Mouse (Mus musculus): ENCODE measurements around the gene Fam129b.

The Fam129b gene

DNA sequence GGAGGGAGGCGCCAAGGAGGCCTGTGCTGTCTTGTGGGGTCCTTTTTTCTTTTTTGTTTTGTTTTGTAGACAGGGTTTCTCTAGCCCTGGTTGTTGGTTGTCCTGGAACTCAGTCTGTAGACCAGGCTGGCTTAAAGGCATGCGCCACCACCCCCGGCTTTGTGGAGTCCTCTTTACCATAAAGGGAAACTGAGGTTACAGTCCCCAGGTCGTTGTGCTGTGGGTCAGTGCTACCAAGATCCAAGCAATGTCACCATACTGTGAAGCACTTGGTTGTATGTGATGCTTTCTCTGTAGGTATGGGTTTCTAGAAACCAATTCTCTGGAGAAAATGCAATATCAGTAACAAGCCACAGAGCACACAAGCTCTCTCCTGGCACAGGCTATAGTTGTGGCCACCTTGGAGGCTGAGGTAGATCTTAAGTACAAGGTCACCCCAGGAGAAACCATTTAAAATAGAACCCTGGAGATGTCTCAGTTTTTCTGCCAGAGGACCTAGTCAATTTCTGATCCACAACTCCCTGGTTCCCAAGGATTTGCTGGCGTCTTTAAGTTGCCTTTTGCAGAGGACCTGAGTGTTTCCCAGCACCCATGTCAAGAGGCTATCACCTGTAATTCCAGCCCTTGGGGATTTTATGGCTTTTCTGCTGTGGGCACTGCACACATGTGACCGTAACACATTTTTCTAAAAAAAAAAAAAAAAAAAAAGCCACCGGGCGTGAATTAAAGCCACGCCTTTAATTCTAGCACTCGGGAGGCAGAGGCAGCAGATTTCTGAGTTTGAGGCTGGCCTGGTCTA is 88.9 kb downstream of the Fam129b start:
- no peak for DNase-seq (ENCODE audit: low read depth, low spot score)

DNA sequence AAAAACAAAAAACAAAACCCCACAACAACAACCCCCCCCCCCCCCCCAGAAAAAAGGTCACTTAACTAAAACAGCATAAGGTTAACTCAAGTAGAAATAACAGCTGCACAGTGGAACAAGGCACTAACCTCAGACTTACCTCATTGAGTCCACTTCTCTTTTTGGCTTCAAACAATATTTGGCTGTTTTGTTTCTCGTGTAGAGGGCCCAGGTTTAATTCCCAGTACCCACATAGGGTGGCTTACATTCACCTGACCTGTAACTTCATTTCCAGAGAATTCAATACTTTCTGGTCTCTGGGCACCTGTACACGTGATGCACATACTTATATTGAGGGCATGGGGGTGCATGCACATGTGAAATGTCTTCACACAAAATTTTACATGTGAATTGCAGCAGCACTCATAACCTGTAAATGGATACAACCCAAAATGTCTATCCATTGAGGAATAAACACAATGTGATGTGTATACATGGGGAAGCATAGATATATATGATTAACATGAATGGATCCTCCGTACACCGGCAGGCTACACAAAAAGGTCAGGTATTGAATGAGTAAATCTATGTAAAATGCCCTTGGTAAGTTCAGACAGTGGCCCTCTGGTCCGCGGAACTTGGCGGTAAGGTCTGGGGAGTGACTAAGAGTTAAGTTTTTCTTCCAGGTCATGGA is 89.7 kb downstream of the Fam129b start:
- DNase-seq (ENCODE audit: low read depth, low spot score), result no peak

DNA sequence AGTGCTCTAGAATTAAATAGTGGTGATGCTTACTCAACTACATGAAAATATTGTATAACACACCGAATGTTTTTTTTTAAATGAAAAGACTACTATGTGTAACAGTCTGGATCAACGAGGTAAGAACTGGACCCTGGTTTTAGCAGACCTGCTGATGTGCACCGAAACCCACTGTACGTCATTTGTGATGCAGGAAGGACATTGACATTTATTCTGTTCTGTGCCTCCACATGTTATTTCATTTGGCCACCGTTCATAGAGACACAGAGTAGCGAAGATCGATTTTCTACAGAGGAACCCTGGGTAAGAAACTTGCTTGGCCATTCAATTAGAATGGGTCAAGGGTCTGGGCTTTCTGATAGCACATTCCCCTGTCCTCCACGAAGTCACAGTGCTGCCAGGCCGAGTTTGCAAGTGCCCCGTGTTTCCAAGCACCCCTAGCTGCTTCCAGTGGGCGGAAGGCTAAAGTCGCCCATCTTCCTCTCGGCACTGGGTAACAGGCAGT is 90.3 kb downstream of the Fam129b start:
- no peak for DNase-seq (ENCODE audit: low read depth, low spot score)

DNA sequence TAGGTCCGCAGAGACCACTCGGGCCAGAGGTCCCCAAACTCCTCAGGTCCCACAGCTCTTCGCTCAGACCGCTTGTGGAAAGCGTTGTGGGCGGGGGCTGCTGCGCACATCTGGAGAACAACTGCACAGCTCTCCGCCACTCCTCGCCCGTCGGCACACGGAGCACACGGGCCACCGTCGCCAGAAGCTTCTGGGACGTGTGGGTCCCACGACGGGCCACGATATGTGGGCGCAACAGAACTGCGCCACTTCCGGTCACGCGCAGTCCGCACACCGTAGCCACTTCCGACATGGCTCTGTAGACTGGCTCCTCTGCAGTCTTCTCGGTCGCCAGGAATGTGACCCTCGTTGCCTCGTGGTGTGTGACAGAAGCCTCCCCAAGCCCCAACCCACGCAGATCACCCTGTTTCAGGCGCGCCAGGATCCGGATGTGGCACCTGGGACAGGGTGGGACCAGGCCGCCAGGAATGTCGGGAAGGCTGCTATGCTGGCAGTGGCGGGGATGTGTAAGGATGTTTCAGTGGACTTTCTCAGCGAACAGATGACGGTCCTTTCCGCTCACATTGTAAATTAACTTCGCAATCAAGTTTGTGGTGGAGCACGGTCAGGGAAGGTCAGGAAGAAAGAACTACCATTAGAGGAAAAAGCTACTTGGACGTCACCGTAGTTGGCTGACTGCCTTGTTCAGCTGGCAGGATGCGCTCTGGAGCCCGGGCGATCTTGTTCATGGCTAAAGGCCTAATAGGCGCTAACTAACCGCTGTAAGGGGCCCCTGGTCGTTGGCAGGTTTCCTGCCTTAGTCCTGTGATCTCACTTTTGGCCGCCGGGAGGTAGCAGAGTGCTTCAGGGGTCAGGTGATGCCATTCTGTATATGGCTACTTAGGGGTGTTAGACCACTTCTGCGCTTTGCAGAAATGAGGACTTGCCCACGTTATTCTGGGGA is 91.0 kb downstream of the Fam129b start:
- peak; percentile 91 for DNase-seq (ENCODE audit: low read depth, low spot score)

DNA sequence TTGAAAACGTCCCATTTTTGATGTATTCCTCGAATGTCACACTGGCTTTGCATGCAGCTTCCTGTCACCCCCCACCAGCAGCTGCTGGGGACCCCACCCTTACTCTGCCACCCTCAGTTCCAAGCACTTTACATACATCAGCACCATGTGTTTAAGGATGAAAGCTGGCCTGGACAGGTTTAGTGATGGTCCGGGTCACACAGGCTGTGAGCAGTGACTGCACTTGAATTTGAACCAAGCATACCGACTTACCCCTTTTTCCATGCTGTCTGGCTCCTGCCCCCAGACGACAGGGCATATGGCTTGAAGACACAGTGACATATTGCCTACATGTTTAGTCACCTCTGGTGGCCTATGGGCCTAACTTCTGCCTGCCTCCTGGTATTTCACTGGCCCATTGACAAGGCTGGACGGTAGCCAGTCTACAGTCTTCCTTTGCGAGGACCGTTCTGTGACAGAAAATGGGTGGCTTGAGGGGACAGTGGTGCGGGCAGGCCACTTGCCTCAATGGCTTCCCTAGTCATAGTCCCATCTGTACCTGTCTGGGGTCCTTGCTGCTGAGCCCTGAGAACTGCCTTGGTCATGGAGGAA is 92.2 kb downstream of the Fam129b start:
- no peak for DNase-seq (ENCODE audit: low read depth, low spot score)

DNA sequence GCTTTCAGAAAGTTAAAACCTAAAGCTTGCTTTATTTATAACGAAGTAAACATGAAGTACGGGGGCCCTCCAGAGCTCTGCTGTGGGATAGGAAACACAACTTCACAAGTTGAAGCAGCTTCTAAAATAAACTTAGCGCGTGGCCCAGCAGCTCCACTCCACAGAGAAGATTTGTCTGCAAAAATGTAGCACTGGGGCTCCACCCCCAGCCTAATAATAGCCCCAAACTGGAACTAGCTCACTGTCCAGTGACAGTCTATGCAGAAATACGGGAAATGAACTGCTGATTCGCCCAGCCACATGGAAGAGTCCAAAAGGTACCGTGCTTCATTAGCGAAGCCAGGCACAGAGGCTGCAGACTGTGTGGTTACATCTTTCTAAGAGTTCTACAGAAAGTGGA is 93.4 kb downstream of the Fam129b start:
- DNase-seq (ENCODE audit: low read depth, low spot score), result no peak

DNA sequence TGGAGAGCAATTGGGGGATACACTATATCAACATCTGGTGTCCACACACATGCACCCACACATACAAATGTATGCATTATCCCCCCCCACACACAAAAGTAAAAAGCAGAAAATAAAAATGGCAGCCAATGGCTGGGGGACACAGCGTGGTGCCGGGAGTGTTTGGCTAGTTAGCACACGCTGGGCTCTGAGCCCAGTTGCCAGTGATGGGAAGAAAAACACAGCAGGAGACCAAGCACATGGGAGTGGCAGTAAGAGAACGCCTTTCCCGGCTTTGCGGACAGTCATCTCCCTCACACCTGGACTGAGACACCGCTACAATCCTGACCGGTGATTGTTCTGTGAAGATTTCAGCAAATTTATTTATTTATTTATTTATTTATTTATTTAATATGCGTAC is 95.3 kb downstream of the Fam129b start:
- no peak for DNase-seq (ENCODE audit: low read depth, low spot score)

DNA sequence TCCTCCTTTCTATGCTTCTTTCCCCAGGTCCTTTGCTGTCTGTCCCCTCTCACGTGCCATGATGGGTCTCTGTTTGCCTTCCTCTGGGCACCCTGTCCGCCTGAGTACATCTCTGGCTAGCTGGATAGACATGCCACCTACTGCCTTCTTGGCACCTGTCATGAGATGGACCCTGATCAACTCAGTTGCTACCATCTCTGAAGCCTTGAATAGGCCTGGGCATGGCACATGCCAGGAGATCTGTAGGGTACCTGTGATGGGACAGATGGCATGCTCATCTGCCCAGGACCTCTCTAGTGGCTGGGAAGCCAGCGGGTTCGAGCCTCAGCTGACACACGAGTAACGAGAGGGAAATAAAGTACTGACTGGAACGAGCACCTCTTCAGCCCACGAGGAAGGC is 98.3 kb downstream of the Fam129b start:
- DNase-seq (ENCODE audit: low read depth, low spot score), result no peak

All from skeletal muscle tissue, adult 2 months (tissue).